Mouse (Mus musculus) midbrain, embryonic 16.5 days (tissue): ENCODE measurements around the gene Psg17. TPM values are rescaled to one million over a fixed set of nuclear protein-coding genes. Genes with fewer than 3 reads are reported as not detected.
"Not testable (repeated sequence)": the region's sequence is repeated elsewhere in the genome, so short reads cannot be mapped to it uniquely, and the experiment has no call there.

Experiments
- ATAC-seq: fragments of 200-750 bp; cut with Nextera tagmentation; 2 replicates; pipeline ENCODE4 v1.8.0; 2017; ENCODE audit warnings: moderate TSS enrichment
- H3K27ac ChIP-seq: fragments of 300-500 bp; sonication (generic); 2 replicates; pipeline ENCODE4 v1.5.1; 2014; ENCODE audit warnings: mild to moderate bottlenecking, low read length, mixed read lengths
- H3K27me3 ChIP-seq: fragments of 300-500 bp; sonication (generic); 2 replicates; pipeline ENCODE4 v1.6.1; 2014; ENCODE audit warnings: low read depth, low read length, mixed read lengths; ENCODE audit not compliant: control insufficient read depth, insufficient read depth
- H3K36me3 ChIP-seq: fragments of 300-500 bp; sonication (generic); 2 replicates; pipeline ENCODE4 v1.6.1; 2014; ENCODE audit warnings: mild to moderate bottlenecking, low read length, moderate library complexity, mixed read lengths; ENCODE audit not compliant: control insufficient read depth, insufficient read depth
- H3K4me1 ChIP-seq: fragments of 300-500 bp; sonication (generic); 2 replicates; pipeline ENCODE4 v1.6.1; 2014; ENCODE audit warnings: mild to moderate bottlenecking, low read length, mixed read lengths; ENCODE audit not compliant: control insufficient read depth, insufficient read depth
- H3K4me2 ChIP-seq: fragments of 300-500 bp; sonication (generic); 2 replicates; pipeline ENCODE4 v1.6.1; 2014; ENCODE audit warnings: mild to moderate bottlenecking, low read length, mixed read lengths
- H3K4me3 ChIP-seq: fragments of 300-500 bp; sonication (generic); 2 replicates; pipeline ENCODE4 v1.5.1; 2014; ENCODE audit warnings: low read depth, mild to moderate bottlenecking, low read length, moderate library complexity, mixed read lengths
- H3K9ac ChIP-seq: fragments of 300-500 bp; sonication (generic); 2 replicates; pipeline ENCODE4 v1.6.1; 2014; ENCODE audit warnings: low read depth, low read length, mixed read lengths
- H3K9me3 ChIP-seq: fragments of 300-500 bp; sonication (generic); replicated peaks from 2 replicates; pipeline ENCODE4 v1.6.1; 2014; ENCODE audit warnings: mild to moderate bottlenecking, low read length, mixed read lengths; ENCODE audit not compliant: control insufficient read depth, poor library complexity, severe bottlenecking
- WGBS: fragments of 180-500 bp; shearing (Covaris S2); extraction: QIAGEN DNeasy Blood & Tissue Kit; methylation state at CpG from one replicate; pipeline ENCODE4 v1.1.7; 2014; 5-methylcytosine and 5-hydroxymethylcytosine counted together
- polyA plus RNA-seq: library from polyadenylated mRNA; unstranded; fragments of >200 nt; fragmentation: Nextera tagmentation; extraction: Ambion mirVana; gene quantifications from 2 replicates; pipeline ENCODE4 v1.2.1, GENCODE M21; 2015

The Psg17 gene
- polyA plus RNA-seq: 0.09 TPM in 1 of 2 replicates, not detected in the other

- no peak within 1 kb of the TSS for H3K27ac ChIP-seq
- H3K36me3 ChIP-seq: no peaks in the 10 kb centered on the region
- no peak within 1 kb of the TSS for H3K9ac ChIP-seq
- no peak within 1 kb of the TSS for H3K4me2 ChIP-seq
- H3K27me3 ChIP-seq: no peaks in the 10 kb centered on the region
- WGBS: 79% methylated on average over 3 of the region's 3 CpGs
- ATAC-seq: no peak
- H3K4me3 ChIP-seq: no peak within 1 kb of the TSS
- H3K9me3 ChIP-seq: no peaks in the 10 kb centered on the region
- H3K4me1 ChIP-seq: no peaks in the 10 kb centered on the region
These were observed at the start of gene Psg17 for GRCm38 (mm10) chr7:18821507-18821906. Gene Psg17, minus strand, starts transcription at chr7:18821607.

- not testable (repeated sequence) for H3K4me1 ChIP-seq, H3K27me3 ChIP-seq, H3K36me3 ChIP-seq, H3K9ac ChIP-seq, H3K4me3 ChIP-seq, H3K27ac ChIP-seq, H3K9me3 ChIP-seq, ATAC-seq, H3K4me2 ChIP-seq
- no CpG with 5 or more reads among the region's 8 CpGs for WGBS
These were observed 49.6 kb upstream of the Psg17 start, which contains the start of gene Pglyrp1 for GRCm38 (mm10) chr7:18871031-18871430. Gene Pglyrp1, plus strand, starts transcription at chr7:18871331.

DNA sequence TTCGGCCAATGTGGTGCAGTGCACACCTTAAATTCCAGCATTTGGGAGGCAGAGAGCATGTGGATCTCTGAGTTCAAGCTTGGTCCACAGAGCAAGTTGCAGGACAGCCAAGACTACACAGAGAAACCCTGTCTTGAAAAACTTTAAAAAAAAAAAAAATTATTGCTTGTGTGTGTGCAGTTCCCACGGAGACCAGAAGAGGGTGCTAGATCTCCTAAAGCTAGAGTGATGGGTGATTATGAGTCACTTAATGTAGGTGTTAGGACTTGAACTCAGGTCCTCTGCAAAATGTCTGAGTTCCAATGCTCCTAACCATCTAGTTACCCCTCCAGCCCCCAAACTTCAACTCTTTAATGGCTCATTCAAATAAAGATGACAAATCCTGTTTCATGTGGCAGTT is 47.1 kb upstream of the Psg17 start:
- Histone ChIP-seq H3K4me3 (no peak overlapping the region), H3K4me1 (peaks cover 6% of the 10 kb centered on the region), H3K9me3 (peaks cover 2% of the 10 kb centered on the region; the same call in 1 of the 2 replicates), H3K36me3 (no peaks in the 10 kb centered on the region), H3K4me2 (no peak overlapping the region), H3K27me3 (no peaks in the 10 kb centered on the region), H3K27ac (no peak overlapping the region), H3K9ac (no peak overlapping the region)
- ATAC-seq: no peak
- 76% methylated on average over 2 of the region's 2 CpGs for WGBS

GRCm38 (mm10) chr7:18862801-18863200 is 41.4 kb upstream of the Psg17 start:
- Histone ChIP-seq H3K9ac (no peak overlapping the region), H3K4me1 (no peaks in the 10 kb centered on the region), H3K4me2 (no peak overlapping the region), H3K27me3 (no peaks in the 10 kb centered on the region), H3K4me3 (no peak overlapping the region), H3K9me3 (0 out of 2 replicates have a peak, but pooled peaks cover 4% of the 10 kb centered on the region), H3K36me3 (no peaks in the 10 kb centered on the region), H3K27ac (no peak overlapping the region)
- WGBS: 86% methylated on average over 6 of the region's 6 CpGs
- no peak for ATAC-seq

DNA sequence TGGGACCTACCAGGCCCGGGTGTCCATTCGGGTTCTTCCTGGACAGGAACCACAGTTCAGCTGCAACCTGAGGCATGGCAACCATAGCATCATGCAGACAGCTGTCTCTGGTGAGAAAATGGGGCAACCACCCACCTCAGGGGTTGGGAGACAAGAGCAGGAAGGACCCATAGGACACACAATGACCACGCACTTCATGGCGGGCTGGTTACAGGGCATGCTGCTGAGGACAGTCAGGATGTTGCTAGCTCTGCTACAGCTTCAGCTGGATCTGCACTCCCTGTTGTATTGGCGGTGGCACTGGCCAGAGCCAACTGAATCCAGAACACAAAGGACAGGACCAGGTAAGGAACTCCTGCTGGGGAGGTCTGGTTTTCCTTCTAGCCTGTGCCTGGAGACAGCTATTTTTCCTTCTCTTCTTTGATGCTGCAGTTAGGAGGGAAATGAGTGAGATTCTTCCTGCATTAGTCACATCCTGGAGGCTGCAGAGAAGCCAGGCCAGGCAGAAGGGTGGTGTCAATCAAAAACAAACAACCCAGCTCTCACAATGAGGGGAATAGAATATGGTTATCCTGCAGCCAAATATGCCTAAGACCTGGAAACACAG is 37.0 kb upstream of the Psg17 start:
- Histone ChIP-seq H3K36me3 (no peaks in the 10 kb centered on the region), H3K27me3 (no peaks in the 10 kb centered on the region), H3K9ac (no peak overlapping the region), H3K4me1 (no peaks in the 10 kb centered on the region), H3K4me3 (no peak overlapping the region), H3K4me2 (no peak overlapping the region), H3K9me3 (0 out of 2 replicates have a peak, but pooled peaks cover 4% of the 10 kb centered on the region), H3K27ac (no peak overlapping the region)
- no peak for ATAC-seq
- 76% methylated on average over 5 of the region's 5 CpGs for WGBS

DNA sequence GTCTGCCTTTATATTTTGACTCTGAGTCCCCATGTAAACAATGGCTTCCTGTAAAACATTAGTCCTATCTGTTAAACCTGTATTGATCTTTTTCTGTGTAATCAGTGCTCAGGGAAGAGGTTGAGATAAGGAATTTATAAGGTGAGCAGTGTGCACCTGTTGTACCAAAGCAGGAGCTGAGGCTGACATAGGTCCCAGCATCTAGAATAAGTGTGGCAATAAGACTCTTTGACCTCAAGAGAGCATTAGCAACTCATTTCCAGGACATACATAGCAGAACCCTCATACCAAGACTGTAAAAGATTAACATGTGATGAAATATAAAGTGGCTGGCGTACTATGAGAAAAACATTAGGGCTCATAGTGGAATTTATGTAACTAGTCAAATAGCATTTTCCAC is 27.0 kb upstream of the Psg17 start:
- Histone ChIP-seq H3K4me2 (no peak overlapping the region), H3K9me3 (no peaks in the 10 kb centered on the region), H3K27me3 (no peaks in the 10 kb centered on the region; the same call in 1 of the 2 replicates), H3K36me3 (no peaks in the 10 kb centered on the region), H3K4me1 (no peaks in the 10 kb centered on the region), H3K9ac (no peak overlapping the region), H3K4me3 (no peak overlapping the region), H3K27ac (no peak overlapping the region)
- 98% methylated on average over 1 of the region's 1 CpGs for WGBS
- ATAC-seq: no peak

DNA sequence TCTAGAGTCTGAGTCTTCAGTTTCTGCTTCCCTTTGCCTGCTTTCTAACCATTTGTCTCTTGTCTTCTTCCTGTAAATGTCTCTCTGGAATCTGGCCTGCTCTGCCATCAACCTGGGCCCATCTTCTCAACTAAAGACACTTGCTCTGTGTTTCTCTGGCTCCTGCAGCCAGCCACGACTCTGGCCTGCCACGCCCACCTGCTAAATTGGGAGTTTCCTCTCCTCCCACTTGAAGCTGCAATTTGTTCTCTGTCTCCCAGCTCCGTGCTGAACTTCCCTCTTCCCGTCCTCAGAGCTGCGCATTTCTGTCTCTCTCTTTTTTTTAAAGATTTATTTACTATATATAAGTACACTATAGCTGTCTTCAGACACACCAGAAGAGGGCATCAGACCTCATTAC is 23.4 kb upstream of the Psg17 start:
- 58% methylated on average over 5 of the region's 5 CpGs for WGBS
- H3K4me3 ChIP-seq: no peak overlapping the region
- ATAC-seq: no peak
- H3K27me3 ChIP-seq: no peaks in the 10 kb centered on the region; the same call in 1 of the 2 replicates
- no peak overlapping the region for H3K9ac ChIP-seq
- no peaks in the 10 kb centered on the region for H3K9me3 ChIP-seq
- H3K27ac ChIP-seq: no peak overlapping the region
- H3K4me2 ChIP-seq: no peak overlapping the region
- H3K36me3 ChIP-seq: no peaks in the 10 kb centered on the region
- no peaks in the 10 kb centered on the region for H3K4me1 ChIP-seq

GRCm38 (mm10) chr7:18841174-18841567 is 19.8 kb upstream of the Psg17 start:
- 55% methylated on average over 1 of the region's 1 CpGs for whole genome bisulfite sequencing
- H3K4me2 ChIP-seq: peak overlapping the region; percentile 48
- H3K9me3 ChIP-seq: no peaks in the 10 kb centered on the region
- no peaks in the 10 kb centered on the region for H3K27me3 ChIP-seq
- H3K36me3 ChIP-seq: no peaks in the 10 kb centered on the region
- no peak overlapping the region for H3K27ac ChIP-seq
- no peaks in the 10 kb centered on the region for H3K4me1 ChIP-seq
- H3K4me3 ChIP-seq: no peak overlapping the region
- H3K9ac ChIP-seq: no peak overlapping the region
- ATAC-seq: peak; percentile 51

GRCm38 (mm10) chr7:18840386-18841173 is 19.2 kb upstream of the Psg17 start:
- 4% methylated on average over 14 of the region's 17 CpGs for WGBS
- peak overlapping the region; percentile 66 for H3K9ac ChIP-seq
- H3K4me3 ChIP-seq: peak overlapping the region; percentile 40
- peak overlapping the region; percentile 71 for H3K27ac ChIP-seq
- H3K36me3 ChIP-seq: no peaks in the 10 kb centered on the region
- no peaks in the 10 kb centered on the region for H3K27me3 ChIP-seq
- H3K9me3 ChIP-seq: no peaks in the 10 kb centered on the region
- no peaks in the 10 kb centered on the region for H3K4me1 ChIP-seq
- ATAC-seq: peak; percentile 77
- peak overlapping the region; percentile 74 for H3K4me2 ChIP-seq
